Mouse (Mus musculus) hindbrain, postnatal 0 days (tissue): ENCODE data around the gene Gm853. TPM values are rescaled to one million over a fixed set of nuclear protein-coding genes. Genes with fewer than 3 reads are reported as not detected.
A peak's percentile ranks its signal among the peaks of the same experiment; 100 is the strongest.

Experiments used
- ATAC-seq: fragments of 200-750 bp; cut with Nextera tagmentation; 2 replicates; pipeline ENCODE4 v1.8.0; 2017; ENCODE audit warnings: mild to moderate bottlenecking, moderate TSS enrichment, moderate library complexity
- DNase-seq: peaks from one replicate; pipeline ENCODE4 v3.0.0-alpha.2; 2015; ENCODE audit warnings: low spot score
- H3K27ac ChIP-seq: fragments of 300-500 bp; sonication (generic); 2 replicates; pipeline ENCODE4 v1.5.1; 2014; ENCODE audit warnings: mild to moderate bottlenecking
- H3K27me3 ChIP-seq: fragments of 300-500 bp; sonication (generic); 2 replicates; pipeline ENCODE4 v1.6.1; 2014; ENCODE audit warnings: low read length, mixed read lengths; ENCODE audit not compliant: insufficient read depth
- H3K36me3 ChIP-seq: fragments of 300-500 bp; sonication (generic); 2 replicates; pipeline ENCODE4 v1.6.1; 2014; ENCODE audit warnings: low read length, mixed read lengths; ENCODE audit not compliant: insufficient read depth
- H3K4me1 ChIP-seq: fragments of 300-500 bp; sonication (generic); 2 replicates; pipeline ENCODE4 v1.6.1; 2014; ENCODE audit warnings: antibody characterized with exemption, low read length, mixed read lengths; ENCODE audit not compliant: insufficient read depth
- H3K4me2 ChIP-seq: fragments of 300-500 bp; sonication (generic); 2 replicates; pipeline ENCODE4 v1.6.1; 2014; ENCODE audit warnings: low read depth, mild to moderate bottlenecking, low read length, moderate library complexity, mixed read lengths
- H3K4me3 ChIP-seq: fragments of 300-500 bp; sonication (generic); 2 replicates; pipeline ENCODE4 v1.5.1; 2014; ENCODE audit warnings: low read length
- H3K9ac ChIP-seq: fragments of 300-500 bp; sonication (generic); replicated peaks from 2 replicates; pipeline ENCODE4 v1.6.1; 2014; ENCODE audit warnings: mild to moderate bottlenecking, low read length, moderate library complexity, mixed read lengths
- H3K9me3 ChIP-seq: fragments of 300-500 bp; sonication (generic); 2 replicates; pipeline ENCODE4 v1.6.1; 2016; ENCODE audit warnings: low read length, mixed read lengths
- CTCF ChIP-seq: IDR thresholded peaks from 2 replicates; pipeline ENCODE4 v1.5.1; 2016; ENCODE audit warnings: antibody characterized with exemption, control low read depth, low read depth
- WGBS: fragments of 180-500 bp; shearing (Covaris S2); extraction: QIAGEN DNeasy Blood & Tissue Kit; methylation state at CpG from one replicate; pipeline ENCODE4 v1.1.7; 2014; 5-methylcytosine and 5-hydroxymethylcytosine counted together
- polyA plus RNA-seq: library from polyadenylated mRNA; unstranded; fragments of >200 nt; fragmentation: Nextera tagmentation; extraction: Ambion mirVana; gene quantifications from 2 replicates; pipeline ENCODE4 v1.2.1, GENCODE M21; 2015
- total RNA-seq: library from RNA; depleted of rRNA; stranded (reverse); fragments of >200 nt; gene quantifications from 2 replicates; pipeline ENCODE4 v1.2.3, GENCODE M21; 2014

The Gm853 gene
- total and polyA plus RNA-seq, 2 experiments from 2014 or later, result 1.8 to 2.0 TPM

DNA sequence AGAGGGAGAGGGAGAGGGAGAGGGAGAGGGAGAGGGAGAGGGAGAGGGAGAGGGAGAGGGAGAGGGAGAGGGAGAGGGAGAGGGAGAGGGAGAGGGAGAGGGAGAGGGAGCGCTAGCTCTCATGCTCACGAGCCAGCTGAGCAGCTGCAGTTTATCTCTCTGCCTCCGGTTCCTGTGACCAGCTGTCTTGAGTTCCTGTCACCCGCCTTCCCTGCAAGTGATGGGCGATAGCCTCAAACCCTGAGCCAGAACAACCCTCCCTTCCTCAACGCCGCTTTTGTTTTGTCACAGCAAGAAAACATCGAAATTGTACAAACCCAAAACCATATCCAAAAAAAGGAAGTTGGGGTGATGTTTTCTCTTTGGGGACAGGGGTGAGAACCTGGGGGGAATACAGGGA is 25.7 kb downstream of the Gm853 start:
- no peak for TF ChIP-seq CTCF
- no peaks in the 10 kb centered on the region for H3K27me3 ChIP-seq

DNA sequence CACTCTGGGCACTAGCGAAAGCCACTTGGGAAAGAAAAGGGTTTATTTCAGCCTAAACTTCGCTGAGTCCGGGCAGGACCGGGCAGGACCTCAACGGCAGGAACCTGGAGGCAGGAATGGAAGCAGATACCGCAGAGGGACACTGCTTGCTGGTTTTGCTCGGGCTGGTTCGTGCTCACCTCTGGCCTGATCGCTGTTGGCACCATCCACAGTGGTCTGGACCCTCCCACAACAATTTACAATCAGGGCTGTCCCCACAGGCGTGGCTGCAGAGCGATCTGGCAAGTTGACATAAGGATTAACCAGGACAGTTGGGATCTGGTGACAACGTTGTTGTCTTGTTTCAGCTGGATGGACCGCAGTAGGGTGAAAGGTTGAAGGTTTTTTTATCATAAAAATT is 26.3 kb downstream of the Gm853 start:
- WGBS, result 72% methylated on average over 13 of the region's 13 CpGs
- no peaks in the 10 kb centered on the region for H3K9me3 ChIP-seq
- ATAC-seq (no peak), DNase-seq (no peak)
- H3K4me1 ChIP-seq, result 0 out of 2 replicates have a peak, but pooled peaks cover 2% of the 10 kb centered on the region
- no peak overlapping the region for H3K27ac ChIP-seq
- H3K4me2 ChIP-seq, result no peak overlapping the region
- TF ChIP-seq CTCF, result no peak
- no peaks in the 10 kb centered on the region for H3K27me3 ChIP-seq
- no peak overlapping the region for H3K4me3 ChIP-seq
- no peak overlapping the region for H3K9ac ChIP-seq
- no peaks in the 10 kb centered on the region for H3K36me3 ChIP-seq

More for the DNA sequence above, 25.7 kb downstream of the Gm853 start:
- Histone ChIP-seq H3K4me2 (no peak overlapping the region), H3K36me3 (no peaks in the 10 kb centered on the region), H3K9ac (no peak overlapping the region), H3K4me3 (no peak overlapping the region), H3K9me3 (no peaks in the 10 kb centered on the region), H3K4me1 (0 out of 2 replicates have a peak, but pooled peaks cover 2% of the 10 kb centered on the region), H3K27ac (no peak overlapping the region)
- no peak for DNase-seq
- no peak for ATAC-seq
- whole genome bisulfite sequencing, result 77% methylated on average over 7 of the region's 8 CpGs

DNA sequence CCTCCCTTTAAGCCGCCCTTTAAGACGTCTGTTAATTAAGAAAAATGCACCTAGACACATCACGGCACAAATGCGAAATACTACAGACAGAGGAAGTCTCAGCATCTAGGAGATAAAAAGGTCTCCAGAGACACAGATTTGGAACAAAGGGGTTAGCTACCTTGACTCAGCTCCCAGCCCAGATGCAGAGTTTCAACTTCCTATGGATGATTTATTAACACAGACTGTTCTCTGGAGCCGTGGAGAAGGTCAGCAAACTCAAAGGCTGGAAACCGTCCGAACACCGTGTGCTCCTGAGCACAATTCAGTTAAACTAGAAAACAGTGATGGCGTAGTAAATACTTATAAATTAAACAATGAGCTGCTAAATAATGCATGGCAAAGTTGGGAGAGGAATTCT is 29.9 kb downstream of the Gm853 start:
- DNase-seq (no peak), ATAC-seq (no peak)
- Histone ChIP-seq H3K4me2 (no peak overlapping the region), H3K27ac (no peak overlapping the region), H3K4me3 (no peak overlapping the region), H3K27me3 (no peaks in the 10 kb centered on the region), H3K9me3 (no peaks in the 10 kb centered on the region), H3K4me1 (no peaks in the 10 kb centered on the region), H3K9ac (no peak overlapping the region), H3K36me3 (no peaks in the 10 kb centered on the region)
- WGBS, result 62% methylated on average over 9 of the region's 9 CpGs
- no peak for TF ChIP-seq CTCF

DNA sequence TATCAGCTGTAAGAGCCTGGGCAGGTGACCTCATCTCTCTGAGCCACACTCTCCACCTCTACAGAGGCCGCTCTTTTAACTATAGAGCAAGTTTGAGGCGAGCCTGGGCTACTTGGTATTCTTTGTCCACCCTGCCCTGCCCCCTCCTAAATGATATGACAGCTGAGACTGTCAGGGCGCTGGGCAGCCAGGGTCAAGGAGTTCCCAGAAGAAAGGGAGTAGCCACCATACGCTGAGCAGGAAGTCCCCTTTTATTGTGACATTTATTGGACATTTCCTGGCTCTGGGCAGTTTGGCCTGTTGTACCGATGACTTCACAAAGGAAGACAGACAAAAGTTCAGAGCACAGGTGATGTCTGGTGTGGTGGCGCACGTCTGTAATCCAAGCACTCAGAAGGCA is 32.6 kb downstream of the Gm853 start:
- H3K4me2 ChIP-seq, result no peak overlapping the region
- H3K36me3 ChIP-seq, result no peaks in the 10 kb centered on the region
- no peaks in the 10 kb centered on the region for H3K27me3 ChIP-seq
- no peak for ATAC-seq
- 72% methylated on average over 7 of the region's 7 CpGs for WGBS
- TF ChIP-seq CTCF, result no peak
- H3K9me3 ChIP-seq, result no peaks in the 10 kb centered on the region
- H3K4me1 ChIP-seq, result no peaks in the 10 kb centered on the region
- H3K27ac ChIP-seq, result no peak overlapping the region
- no peak overlapping the region for H3K4me3 ChIP-seq
- no peak overlapping the region for H3K9ac ChIP-seq
- no peak for DNase-seq

DNA sequence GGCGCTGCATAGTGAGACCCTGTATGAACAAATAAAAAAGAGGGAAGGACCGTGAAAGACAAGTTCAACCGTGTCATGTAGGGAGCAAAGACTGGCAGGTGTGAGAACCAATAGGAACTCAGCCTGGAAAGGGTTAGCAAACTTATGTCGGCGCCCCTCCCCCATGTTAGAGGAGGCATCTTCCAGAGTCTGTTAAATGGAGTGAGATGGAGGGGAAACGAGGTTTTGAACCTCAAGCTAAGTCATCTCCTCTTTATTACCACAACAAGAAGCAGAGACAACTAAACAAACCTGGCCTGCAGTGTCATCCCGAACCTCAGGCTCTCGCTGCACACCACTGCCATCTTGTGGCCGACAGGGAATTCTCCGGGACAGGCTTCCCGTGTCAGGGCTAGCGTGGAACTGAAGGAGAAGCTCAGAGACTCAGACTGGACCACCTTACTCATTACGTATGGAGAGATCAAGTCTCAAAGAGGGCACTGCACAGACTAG is 33.3 kb downstream of the Gm853 start:
- 2% methylated on average over 13 of the region's 13 CpGs for WGBS
- no peaks in the 10 kb centered on the region for H3K9me3 ChIP-seq
- H3K4me3 ChIP-seq, result no peak overlapping the region
- H3K4me2 ChIP-seq, result peak overlapping the region; percentile 16; the same call in 1 of the 2 replicates
- DNase-seq, result peak; percentile 93
- H3K9ac ChIP-seq, result no peak overlapping the region
- ATAC-seq, result peak; percentile 83; the same call in 1 of the 2 replicates
- H3K4me1 ChIP-seq, result no peaks in the 10 kb centered on the region
- H3K36me3 ChIP-seq, result no peaks in the 10 kb centered on the region
- peak; percentile 97 for TF ChIP-seq CTCF
- no peaks in the 10 kb centered on the region for H3K27me3 ChIP-seq
- H3K27ac ChIP-seq, result no peak overlapping the region

DNA sequence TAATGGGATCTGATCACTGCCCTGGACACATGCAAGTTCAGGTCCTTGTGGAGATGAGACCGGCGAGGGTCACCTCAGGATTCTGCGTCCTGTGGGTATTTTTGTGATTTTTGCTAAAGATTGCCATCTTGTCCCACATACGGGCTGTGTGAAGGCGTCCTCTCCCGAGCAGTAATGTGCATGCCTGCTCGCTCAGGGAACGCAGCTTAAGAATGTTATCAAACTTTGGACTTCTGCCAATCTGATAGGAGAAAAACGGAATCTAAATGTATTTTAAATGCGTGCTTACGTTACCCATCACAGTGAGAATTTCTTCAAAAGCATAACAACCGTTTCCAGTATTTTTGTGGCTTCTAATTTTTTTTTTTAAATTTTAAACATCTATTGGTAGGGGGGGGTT is 35.3 kb downstream of the Gm853 start:
- TF ChIP-seq CTCF, result no peak
- Histone ChIP-seq H3K27ac (no peak overlapping the region), H3K36me3 (no peaks in the 10 kb centered on the region), H3K4me2 (no peak overlapping the region), H3K4me1 (no peaks in the 10 kb centered on the region), H3K27me3 (no peaks in the 10 kb centered on the region), H3K9me3 (no peaks in the 10 kb centered on the region), H3K4me3 (no peak overlapping the region), H3K9ac (no peak overlapping the region)
- DNase-seq (no peak), ATAC-seq (no peak)
- 75% methylated on average over 12 of the region's 12 CpGs for WGBS

DNA sequence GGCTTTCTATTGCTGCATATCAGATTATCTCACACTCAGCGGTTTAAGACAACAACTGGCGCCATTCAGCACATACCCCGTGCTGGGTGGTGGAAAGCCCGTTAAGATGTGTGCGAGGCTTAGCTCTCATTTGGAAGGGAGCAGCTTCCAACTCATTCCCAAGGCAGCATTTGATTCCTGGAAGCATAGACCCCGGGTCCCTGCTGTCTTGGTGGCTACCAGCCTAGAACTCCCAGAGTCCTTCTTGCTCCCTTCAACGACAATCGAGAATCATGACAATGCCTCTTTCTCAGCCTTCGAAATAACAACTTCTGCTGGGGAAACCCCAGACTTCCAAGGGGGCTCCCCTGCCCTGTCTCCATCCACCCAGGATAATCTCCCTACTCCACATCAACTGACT is 35.8 kb downstream of the Gm853 start:
- H3K9ac ChIP-seq, result no peak overlapping the region
- H3K4me2 ChIP-seq, result no peak overlapping the region
- no peak overlapping the region for H3K4me3 ChIP-seq
- no peaks in the 10 kb centered on the region for H3K36me3 ChIP-seq
- TF ChIP-seq CTCF, result no peak
- no peak overlapping the region for H3K27ac ChIP-seq
- DNase-seq, result no peak
- H3K4me1 ChIP-seq, result no peaks in the 10 kb centered on the region
- 64% methylated on average over 9 of the region's 9 CpGs for WGBS
- no peaks in the 10 kb centered on the region for H3K27me3 ChIP-seq
- ATAC-seq, result no peak
- H3K9me3 ChIP-seq, result no peaks in the 10 kb centered on the region
